Mouse (Mus musculus) left cerebral cortex, adult 2 months (tissue): ENCODE data around the gene St8sia4. TPM values are rescaled to one million over a fixed set of nuclear protein-coding genes. Genes with fewer than 3 reads are reported as not detected.

Source experiments
- DNase-seq, 2 experiments: peaks; one replicate each; pipeline ENCODE4 v3.0.0; 2021 to 2022; ENCODE audit warnings: low spot score in 2 of 2, mixed read lengths in 1 of 2; ENCODE audit errors: extremely low spot score in 1 of 2
- H3K27ac ChIP-seq: fragments of 200-600 bp; 2 replicates; pipeline ENCODE4 v1.8.1; 2022
- H3K4me3 ChIP-seq: fragments of 200-600 bp; 2 replicates; pipeline ENCODE4 v1.8.1; 2022
- CTCF ChIP-seq: fragments of 200-600 bp; IDR thresholded peaks from 2 replicates; pipeline ENCODE4 v1.8.1; 2022; ENCODE audit warnings: antibody characterized with exemption, mild to moderate bottlenecking, moderate library complexity
- intact Hi-C: fragments of 180-260 bp; cut with DNase I; formaldehyde crosslinking; loops from one replicate; pipeline ENCODE4 v1.15.1; 2025
- total RNA-seq, 2 experiments: library from RNA; stranded (reverse); gene quantifications; 2 replicates each; pipeline ENCODE4 v1.2.3; 2021

St8sia4 gene
- total RNA-seq, 2 experiments from 2014 or later = 7.7 to 9.4 TPM

DNA sequence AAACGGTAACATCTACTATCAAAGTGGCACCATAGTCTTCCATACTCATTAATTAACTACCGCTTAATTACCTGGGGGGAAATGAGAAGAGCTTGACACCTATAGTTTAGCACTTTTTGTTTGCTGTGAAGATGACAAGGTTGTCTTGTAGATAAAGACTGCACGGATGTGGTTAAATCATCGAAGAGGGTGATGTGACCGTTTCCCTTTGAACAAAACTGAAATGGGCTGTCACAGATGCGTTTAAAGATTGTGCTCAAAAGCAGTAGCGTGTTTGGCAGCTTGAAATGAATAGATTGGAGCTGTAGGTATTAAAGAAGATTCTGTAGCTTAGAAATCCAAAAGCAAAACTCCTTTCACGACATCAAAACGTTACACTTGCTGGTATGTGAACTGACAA is 11.8 kb downstream of the St8sia4 start:
- intact Hi-C loops = no loop called here
- TF ChIP-seq CTCF = no peak
- no peak overlapping the region for H3K4me3 ChIP-seq
- DNase-seq = no peak
- H3K27ac ChIP-seq = no peak overlapping the region

DNA sequence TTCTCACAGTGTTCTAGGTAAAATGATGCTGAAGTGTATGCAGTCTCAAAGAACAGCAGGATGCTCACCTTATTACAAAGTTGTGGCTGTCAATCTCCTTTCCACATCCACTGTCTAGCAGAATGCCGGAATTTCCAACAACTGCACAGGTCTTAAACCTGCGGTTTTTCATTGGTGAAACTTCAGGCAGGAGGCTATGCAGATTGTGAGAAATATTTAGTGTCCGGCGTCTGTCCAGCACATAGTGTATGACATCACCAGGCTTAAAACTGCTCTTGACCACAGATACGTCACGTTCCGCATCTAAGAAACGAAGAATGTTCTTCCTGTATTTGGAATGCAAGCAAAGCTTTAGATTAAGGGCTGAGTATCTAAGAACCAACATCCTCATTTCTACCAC is 13.9 kb downstream of the St8sia4 start:
- no peak for DNase-seq
- TF ChIP-seq CTCF = no peak
- intact Hi-C loops = no loop called here
- Histone ChIP-seq H3K27ac (no peak overlapping the region), H3K4me3 (no peak overlapping the region)

DNA sequence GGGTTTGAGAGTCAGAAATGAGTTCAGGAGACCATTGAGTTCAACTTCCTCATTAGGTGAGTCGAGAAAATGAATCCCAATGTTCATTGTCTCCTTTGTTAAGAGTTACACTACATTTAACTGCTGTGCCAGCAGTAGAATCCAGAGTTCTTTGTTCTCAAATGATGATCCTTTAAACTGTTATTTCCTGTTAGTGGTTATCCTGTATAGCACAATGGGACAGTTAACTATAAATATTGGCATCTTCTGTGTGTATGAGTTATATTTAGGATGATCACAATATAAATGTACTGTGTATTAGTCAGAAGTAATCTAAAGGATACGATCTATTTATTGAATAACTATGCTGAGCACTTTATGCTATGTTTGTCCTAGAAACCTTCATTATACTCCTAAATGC is 23.1 kb downstream of the St8sia4 start:
- intact Hi-C loops = no loop called here
- no peak overlapping the region for H3K27ac ChIP-seq
- TF ChIP-seq CTCF = no peak
- no peak for DNase-seq
- H3K4me3 ChIP-seq = no peak overlapping the region

DNA sequence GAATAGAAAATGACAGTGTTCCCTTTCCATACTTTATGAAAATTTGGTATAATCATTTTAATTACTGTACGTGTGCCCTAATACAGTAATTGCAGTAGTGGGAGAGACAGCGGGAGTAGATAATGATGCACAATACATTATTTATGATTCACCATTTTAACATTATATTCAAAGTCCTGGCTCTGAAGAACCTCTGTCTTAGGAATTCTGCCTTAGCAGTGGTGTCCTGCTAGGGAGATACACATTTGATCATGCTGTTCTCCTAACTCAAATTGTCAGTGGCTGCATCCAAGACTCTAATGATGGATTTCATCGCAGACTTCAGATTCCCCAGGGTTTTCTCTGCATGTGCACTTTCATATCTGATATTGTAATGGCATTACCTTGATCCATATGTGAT is 28.4 kb downstream of the St8sia4 start:
- intact Hi-C loops = no loop called here

DNA sequence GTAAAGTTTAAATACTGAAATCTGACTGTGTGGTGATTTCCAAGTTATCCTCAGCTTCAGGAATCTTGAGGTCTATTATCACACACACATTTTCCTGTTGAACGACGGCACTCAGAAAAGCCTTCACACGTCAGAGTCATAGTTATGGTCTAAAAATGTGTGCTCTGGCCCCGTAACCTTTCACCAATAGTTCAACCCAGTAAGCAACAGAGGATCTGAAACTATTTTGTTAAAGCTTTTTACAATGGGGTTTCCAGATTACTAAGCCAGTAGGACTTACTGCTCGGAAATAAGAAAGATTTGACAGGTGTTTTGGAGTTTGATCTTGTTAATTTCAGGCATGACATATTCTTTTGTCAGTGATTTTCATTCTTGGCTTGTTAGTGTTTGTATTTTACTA is 43.0 kb downstream of the St8sia4 start:
- no peak for TF ChIP-seq CTCF
- Histone ChIP-seq H3K4me3 (no peak overlapping the region), H3K27ac (no peak overlapping the region)
- intact Hi-C loops = no loop called here
- DNase-seq = no peak

More for the DNA sequence above, 28.4 kb downstream of the St8sia4 start:
- no peak overlapping the region for H3K4me3 ChIP-seq
- DNase-seq = no peak
- TF ChIP-seq CTCF = no peak
- no peak overlapping the region for H3K27ac ChIP-seq

DNA sequence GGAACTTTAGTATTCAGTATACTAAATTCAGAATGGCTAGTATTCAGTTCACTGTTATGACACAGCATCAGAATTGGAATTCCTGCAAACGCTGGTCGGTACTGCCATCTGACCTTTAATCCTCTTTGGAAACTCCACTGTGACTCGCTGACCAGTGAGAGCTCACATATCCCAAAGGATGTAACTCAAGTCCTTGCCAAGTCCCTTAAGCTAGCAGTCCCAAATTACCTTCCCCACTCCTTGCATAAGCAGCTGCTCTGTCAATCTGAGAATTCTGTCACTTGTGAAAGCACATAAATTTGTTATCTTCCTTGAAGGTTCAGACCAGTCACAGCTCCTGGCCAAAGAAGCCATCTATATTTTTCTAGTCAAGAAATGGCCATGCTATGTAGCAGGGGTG is 48.7 kb downstream of the St8sia4 start:
- TF ChIP-seq CTCF = no peak
- no peak overlapping the region for H3K4me3 ChIP-seq
- intact Hi-C loops = no loop called here
- no peak overlapping the region for H3K27ac ChIP-seq
- no peak for DNase-seq

DNA sequence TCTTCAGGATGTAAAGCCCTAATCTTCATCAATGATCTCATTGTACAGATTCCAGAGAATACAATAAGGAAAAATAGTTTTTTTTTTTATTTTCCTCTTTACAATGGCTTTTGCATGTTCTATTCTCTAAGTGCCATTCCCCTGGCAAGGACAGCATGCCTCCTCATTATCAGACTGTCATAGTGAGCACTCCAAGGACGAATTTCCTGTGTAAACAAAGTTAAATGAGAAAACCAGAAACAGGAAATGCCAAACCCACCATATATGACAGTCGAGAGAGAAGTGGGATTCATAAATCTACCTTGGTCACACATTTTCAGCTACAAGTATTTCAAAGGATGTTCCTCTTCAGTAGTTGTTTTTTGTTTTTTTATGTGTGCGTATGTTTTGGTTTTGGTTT is 49.2 kb downstream of the St8sia4 start:
- intact Hi-C loops = no loop called here
- no peak overlapping the region for H3K27ac ChIP-seq
- no peak for TF ChIP-seq CTCF
- H3K4me3 ChIP-seq = no peak overlapping the region
- DNase-seq = no peak

DNA sequence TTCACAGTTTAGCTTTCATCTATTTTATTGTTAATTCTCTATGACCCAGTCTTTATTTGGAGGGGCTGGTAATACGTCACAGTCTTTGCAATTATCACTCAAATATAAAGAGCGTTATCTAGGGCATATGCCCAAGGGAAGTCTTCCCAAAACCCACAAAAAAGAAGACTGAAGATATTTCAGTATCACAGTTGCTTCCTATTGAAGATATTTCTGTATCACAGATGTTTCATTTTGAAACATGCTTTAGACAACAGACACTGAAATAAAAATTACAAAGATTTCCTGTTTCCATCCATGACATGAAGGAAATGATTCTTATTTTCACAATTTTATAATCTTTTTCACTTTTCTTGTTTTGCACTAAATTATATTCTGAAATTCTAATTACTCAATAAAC is 57.4 kb downstream of the St8sia4 start:
- DNase-seq = no peak
- Histone ChIP-seq H3K27ac (no peak overlapping the region), H3K4me3 (no peak overlapping the region)
- intact Hi-C loops = no loop called here
- no peak for TF ChIP-seq CTCF

DNA sequence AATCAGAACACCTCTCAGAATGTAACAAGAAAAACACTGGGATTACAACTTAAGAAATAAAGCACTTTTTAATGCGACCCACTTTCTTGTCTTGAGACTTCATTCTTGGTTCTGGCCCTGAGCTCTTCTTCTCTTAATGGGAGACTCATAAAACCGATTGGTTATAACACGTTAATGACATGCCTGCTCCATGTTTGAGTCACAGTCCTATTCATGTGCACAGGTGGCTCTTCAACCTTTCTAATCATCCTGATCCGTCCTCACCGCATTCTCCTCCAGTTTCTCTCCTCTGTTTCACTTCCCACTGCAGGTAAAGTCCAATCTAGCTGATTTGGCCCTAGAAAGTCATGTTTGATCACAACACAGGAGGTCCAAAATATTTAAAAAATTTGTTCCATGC is 58.3 kb downstream of the St8sia4 start:
- no peak for DNase-seq
- H3K27ac ChIP-seq = no peak overlapping the region
- no peak for TF ChIP-seq CTCF
- no peak overlapping the region for H3K4me3 ChIP-seq
- intact Hi-C loops = no loop called here

DNA sequence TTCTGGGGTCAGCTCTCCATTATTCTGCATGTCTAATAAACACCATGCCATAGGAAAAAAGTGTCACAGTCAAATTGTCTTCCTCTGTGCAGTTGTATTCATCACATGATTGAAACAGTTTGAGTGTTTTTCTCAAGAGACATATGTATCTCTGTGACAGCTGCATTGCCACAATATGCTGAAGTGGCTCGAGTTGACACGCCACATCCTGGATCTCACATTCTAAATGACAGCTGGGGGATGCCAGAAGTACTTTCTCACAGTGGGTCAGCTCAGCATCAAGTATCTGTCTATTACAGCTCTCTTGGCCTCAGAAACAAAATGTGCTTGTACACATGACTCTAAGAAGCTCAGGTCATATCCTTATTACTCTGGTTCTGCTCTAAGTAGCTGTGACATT is 61.9 kb downstream of the St8sia4 start:
- no peak for DNase-seq
- no peak for TF ChIP-seq CTCF
- Histone ChIP-seq H3K27ac (no peak overlapping the region), H3K4me3 (no peak overlapping the region)
- intact Hi-C loops = no loop called here

DNA sequence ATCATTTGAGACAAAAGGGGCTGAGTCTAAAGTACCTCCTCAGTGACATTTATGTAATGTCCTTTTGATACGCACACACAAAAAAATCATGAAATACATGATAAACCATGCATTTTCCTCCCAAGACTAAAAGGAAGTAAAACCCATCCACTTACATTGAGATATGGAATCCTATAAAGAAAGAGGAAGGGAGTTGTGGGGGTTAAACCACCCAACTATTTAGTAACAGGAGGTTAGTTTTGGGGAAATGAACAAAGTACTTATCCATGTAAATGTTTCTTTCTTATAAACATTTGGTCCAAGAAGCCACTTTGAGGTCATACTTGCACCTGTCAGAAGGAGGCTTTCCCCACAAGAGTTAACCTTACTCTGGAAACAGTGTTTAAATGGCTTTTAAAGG is 69.3 kb downstream of the St8sia4 start:
- no peak for DNase-seq
- intact Hi-C loops = no loop called here
- no peak for TF ChIP-seq CTCF
- no peak overlapping the region for H3K27ac ChIP-seq
- no peak overlapping the region for H3K4me3 ChIP-seq

DNA sequence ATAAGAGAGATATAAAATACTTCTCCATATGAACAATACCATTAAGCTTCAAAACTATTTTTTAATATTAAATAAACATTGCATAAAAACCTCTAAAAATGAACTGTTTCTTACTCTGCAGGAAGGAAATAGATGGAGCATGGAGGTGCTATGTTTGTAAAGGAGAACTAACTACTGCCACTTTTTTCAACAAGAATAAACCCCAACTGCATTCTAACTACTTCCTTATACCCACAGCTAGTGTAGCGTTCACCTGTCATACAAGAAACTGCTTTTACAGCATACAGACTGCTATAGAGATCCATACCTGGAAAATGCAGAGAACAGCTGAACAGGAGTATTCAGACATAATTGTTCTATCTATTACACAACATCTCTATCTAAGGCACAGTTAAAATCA is 70.5 kb downstream of the St8sia4 start:
- no peak for DNase-seq
- TF ChIP-seq CTCF = no peak
- intact Hi-C loops = no loop called here
- no peak overlapping the region for H3K27ac ChIP-seq
- H3K4me3 ChIP-seq = no peak overlapping the region

DNA sequence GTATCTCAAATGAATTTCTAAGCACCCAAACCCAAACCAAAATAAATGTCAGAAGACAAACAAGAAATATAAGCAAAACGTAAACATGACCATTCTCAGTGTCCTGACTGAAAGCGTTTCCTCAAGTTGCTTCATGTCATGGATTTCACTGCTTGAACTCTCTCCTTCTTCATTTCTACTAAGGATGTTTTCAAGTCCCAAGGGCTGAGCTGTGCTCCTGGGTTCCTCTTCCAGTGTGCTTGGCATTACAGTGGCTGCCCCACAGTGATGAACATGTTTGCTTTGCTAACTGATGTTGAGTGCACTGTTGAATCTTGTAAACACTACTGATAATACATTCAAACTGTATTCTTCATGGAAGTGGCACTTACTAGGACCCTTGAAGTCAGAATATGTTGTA is 76.3 kb downstream of the St8sia4 start:
- DNase-seq = no peak
- no peak overlapping the region for H3K4me3 ChIP-seq
- intact Hi-C loops = no loop called here
- H3K27ac ChIP-seq = no peak overlapping the region
- TF ChIP-seq CTCF = no peak

DNA sequence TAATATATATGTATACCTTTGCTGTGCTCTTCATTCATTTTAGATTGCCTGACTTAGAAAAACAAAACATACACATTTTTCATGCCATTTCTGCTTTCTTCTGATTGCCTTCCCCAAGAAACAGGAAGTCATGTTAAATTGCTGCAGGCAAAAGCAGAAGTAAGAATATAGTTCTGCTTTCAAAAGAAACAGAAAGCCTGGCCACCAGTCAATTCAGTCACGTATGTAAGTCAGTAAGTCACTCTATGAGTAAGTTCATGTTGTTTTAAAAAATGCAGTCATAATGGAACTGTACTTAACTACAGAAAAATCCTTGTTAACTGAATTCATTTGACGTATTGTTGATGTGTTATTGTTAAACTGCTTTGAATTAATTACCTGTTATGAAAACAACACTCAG is 77.3 kb downstream of the St8sia4 start:
- H3K4me3 ChIP-seq = no peak overlapping the region
- no peak overlapping the region for H3K27ac ChIP-seq
- TF ChIP-seq CTCF = no peak
- no peak for DNase-seq
- intact Hi-C loops = no loop called here
